Mouse (Mus musculus) hindbrain, embryonic 14.5 days (tissue): ENCODE data around the gene Cdan1. TPM values are rescaled to one million over a fixed set of nuclear protein-coding genes. Genes with fewer than 3 reads are reported as not detected.
"Not testable (repeated sequence)": the region's sequence is repeated elsewhere in the genome, so short reads cannot be mapped to it uniquely, and the experiment has no call there.

Experiments used
- ATAC-seq: fragments of 200-750 bp; cut with Nextera tagmentation; 2 replicates; pipeline ENCODE4 v1.8.0; 2017; ENCODE audit warnings: moderate number of reproducible peaks, mild to moderate bottlenecking, moderate TSS enrichment, moderate library complexity; ENCODE audit not compliant: low FRiP score
- DNase-seq: peaks from one replicate; pipeline ENCODE4 v3.0.0-alpha.2; 2015; ENCODE audit warnings: low spot score
- H3K27ac ChIP-seq: fragments of 300-500 bp; sonication (generic); 2 replicates; pipeline ENCODE4 v1.5.1; 2014; ENCODE audit warnings: mild to moderate bottlenecking, moderate library complexity
- H3K27me3 ChIP-seq: fragments of 300-500 bp; sonication (generic); 2 replicates; pipeline ENCODE4 v1.6.1; 2014; ENCODE audit warnings: mild to moderate bottlenecking, low read length, mixed read lengths; ENCODE audit not compliant: control insufficient read depth, insufficient read depth
- H3K36me3 ChIP-seq: fragments of 300-500 bp; sonication (generic); replicated peaks from 2 replicates; pipeline ENCODE4 v1.6.1; 2014; ENCODE audit not compliant: control insufficient read depth, insufficient read depth
- H3K4me1 ChIP-seq: fragments of 300-500 bp; sonication (generic); replicated peaks from 2 replicates; pipeline ENCODE4 v1.6.1; 2014; ENCODE audit warnings: antibody characterized with exemption, low read length, mixed read lengths; ENCODE audit not compliant: control insufficient read depth, insufficient read depth
- H3K4me2 ChIP-seq: fragments of 300-500 bp; sonication (generic); replicated peaks from 2 replicates; pipeline ENCODE4 v1.6.1; 2014; ENCODE audit warnings: mild to moderate bottlenecking, moderate library complexity
- H3K4me3 ChIP-seq: fragments of 300-500 bp; sonication (generic); replicated peaks from 2 replicates; pipeline ENCODE4 v1.5.1; 2014; ENCODE audit warnings: mild to moderate bottlenecking, low read length
- H3K9ac ChIP-seq: fragments of 300-500 bp; sonication (generic); 2 replicates; pipeline ENCODE4 v1.6.1; 2014
- H3K9me3 ChIP-seq: fragments of 300-500 bp; sonication (generic); 2 replicates; pipeline ENCODE4 v1.6.1; 2016; ENCODE audit warnings: low read length; ENCODE audit not compliant: control insufficient read depth
- WGBS: fragments of 180-500 bp; shearing (Covaris S2); extraction: QIAGEN DNeasy Blood & Tissue Kit; methylation state at CpG from one replicate; pipeline ENCODE4 v1.1.7; 2014; 5-methylcytosine and 5-hydroxymethylcytosine counted together
- polyA plus RNA-seq: library from polyadenylated mRNA; unstranded; fragments of >200 nt; fragmentation: Nextera tagmentation; extraction: Ambion mirVana; gene quantifications from 2 replicates; pipeline ENCODE4 v1.2.1, GENCODE M21; 2014

Cdan1 gene
- polyA plus RNA-seq, 1 experiment from 2014 or later: 8.9 TPM

DNA sequence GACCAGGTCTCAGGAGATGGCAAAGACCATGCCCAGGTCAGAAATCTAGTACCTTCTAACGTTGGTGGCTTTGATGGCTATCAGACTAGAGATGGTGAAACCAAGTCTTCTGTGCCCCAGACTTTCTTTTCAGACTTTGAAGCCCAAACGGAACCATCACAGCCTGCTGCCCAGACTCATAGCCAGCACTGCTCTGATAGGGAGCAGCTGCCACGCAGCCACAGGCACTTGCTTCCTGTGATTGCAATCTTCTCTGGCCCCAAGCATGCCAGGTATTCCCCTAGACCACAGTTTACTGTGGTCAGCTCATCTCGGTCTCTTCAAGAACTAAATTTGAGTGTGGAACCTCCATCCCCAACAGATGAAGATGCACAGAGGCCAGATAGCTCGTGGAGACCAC is 147.3 kb downstream of the Cdan1 start:
- peaks cover 62% of the 10 kb centered on the region for H3K36me3 ChIP-seq
- 85% methylated on average over 5 of the region's 5 CpGs for WGBS
- H3K9ac ChIP-seq: no peak overlapping the region
- no peak overlapping the region for H3K4me3 ChIP-seq
- no peak overlapping the region for H3K4me2 ChIP-seq
- no peaks in the 10 kb centered on the region for H3K4me1 ChIP-seq
- no peak overlapping the region for H3K27ac ChIP-seq
- ATAC-seq (no peak), DNase-seq (no peak)
- H3K9me3 ChIP-seq: no peaks in the 10 kb centered on the region
- no peaks in the 10 kb centered on the region for H3K27me3 ChIP-seq

DNA sequence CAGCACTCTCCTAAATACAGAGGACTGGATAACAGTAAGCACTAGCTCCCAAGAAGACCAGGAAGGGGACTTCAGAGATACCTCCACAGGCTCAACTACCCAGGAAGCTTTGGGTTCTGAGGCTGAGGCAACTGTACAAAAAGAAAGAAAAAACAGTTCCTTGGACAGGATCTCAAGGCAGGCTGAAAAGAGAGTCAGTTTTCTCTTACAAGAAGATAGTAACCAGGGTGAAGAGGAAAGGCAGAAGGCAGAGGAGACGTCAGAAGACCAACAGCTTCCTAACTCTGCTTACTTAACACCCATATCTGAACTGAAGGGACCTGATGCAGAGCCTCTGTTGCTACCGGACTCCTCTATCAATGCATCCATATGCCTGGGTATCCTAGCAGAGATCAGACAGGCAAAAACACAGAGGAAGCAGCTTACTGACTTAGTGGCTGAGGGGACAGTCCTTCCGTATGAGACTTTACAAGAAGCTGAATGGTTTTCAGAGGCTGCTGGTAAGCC is 149.5 kb downstream of the Cdan1 start:
- no peak for DNase-seq
- no peak overlapping the region for H3K9ac ChIP-seq
- no peaks in the 10 kb centered on the region for H3K27me3 ChIP-seq
- no peak overlapping the region for H3K4me2 ChIP-seq
- no peaks in the 10 kb centered on the region for H3K9me3 ChIP-seq
- no peak overlapping the region for H3K27ac ChIP-seq
- H3K4me1 ChIP-seq: no peaks in the 10 kb centered on the region
- ATAC-seq: no peak
- no peak overlapping the region for H3K4me3 ChIP-seq
- peaks cover 76% of the 10 kb centered on the region for H3K36me3 ChIP-seq
- 89% methylated on average over 3 of the region's 3 CpGs for WGBS

DNA sequence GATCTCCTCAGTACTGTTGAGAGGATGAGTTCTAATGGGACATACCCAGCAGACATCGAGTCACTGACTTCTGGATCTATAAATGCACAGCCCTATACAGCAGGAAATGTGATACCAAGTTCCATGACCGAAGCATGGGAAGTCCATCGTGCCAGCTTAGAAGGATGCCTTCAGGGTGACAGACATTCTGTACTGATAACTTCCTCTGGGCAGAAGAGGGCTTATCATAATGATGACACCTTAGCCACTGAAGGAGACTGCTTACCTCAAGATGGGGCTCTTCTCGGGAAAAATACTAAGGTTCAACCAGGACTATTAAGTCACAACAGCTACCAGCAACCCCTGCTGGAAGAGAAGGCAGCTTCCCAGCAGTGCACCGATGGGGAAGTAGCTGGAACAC is 152.2 kb downstream of the Cdan1 start:
- H3K27ac ChIP-seq: no peak overlapping the region
- 86% methylated on average over 5 of the region's 5 CpGs for WGBS
- H3K36me3 ChIP-seq: peaks cover 81% of the 10 kb centered on the region
- H3K27me3 ChIP-seq: no peaks in the 10 kb centered on the region
- H3K9ac ChIP-seq: no peak overlapping the region
- no peaks in the 10 kb centered on the region for H3K9me3 ChIP-seq
- DNase-seq (no peak), ATAC-seq (no peak)
- no peak overlapping the region for H3K4me3 ChIP-seq
- no peak overlapping the region for H3K4me2 ChIP-seq
- no peaks in the 10 kb centered on the region for H3K4me1 ChIP-seq

- not testable (repeated sequence) for H3K4me2 ChIP-seq, DNase-seq, H3K4me1 ChIP-seq, H3K27ac ChIP-seq, H3K27me3 ChIP-seq, H3K9ac ChIP-seq, H3K9me3 ChIP-seq, H3K4me3 ChIP-seq, ATAC-seq
- peaks cover 14% of the 10 kb centered on the region; the same call in 1 of the 2 replicates for H3K36me3 ChIP-seq
- WGBS: 92% methylated on average over 7 of the region's 7 CpGs
Observed at GRCm38 (mm10) chr2:120681151-120681550, 168.8 kb downstream of the Cdan1 start.

DNA sequence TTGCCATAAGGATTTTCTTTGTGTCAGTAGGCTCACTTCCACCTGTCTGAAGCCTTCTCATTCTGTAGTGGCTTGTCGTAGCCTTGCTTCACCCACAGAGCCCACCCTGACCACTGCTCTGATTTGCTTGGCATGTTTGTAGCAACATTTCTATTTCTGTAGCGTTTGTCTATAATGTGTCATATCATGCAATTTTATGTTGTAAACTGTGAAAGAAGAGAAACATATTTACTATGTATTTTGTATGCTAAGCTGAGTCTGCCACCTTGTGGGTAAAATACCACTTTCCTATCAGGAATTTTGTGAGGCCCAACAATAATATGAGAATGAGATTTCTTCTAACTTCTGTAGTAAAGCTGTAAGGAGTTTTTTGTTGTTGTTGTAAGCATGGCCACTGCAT is 179.7 kb downstream of the Cdan1 start:
- no peak overlapping the region for H3K9ac ChIP-seq
- no peaks in the 10 kb centered on the region for H3K4me1 ChIP-seq
- H3K27me3 ChIP-seq: no peaks in the 10 kb centered on the region
- no peak overlapping the region for H3K27ac ChIP-seq
- peaks cover 15% of the 10 kb centered on the region for H3K36me3 ChIP-seq
- no peak overlapping the region for H3K4me2 ChIP-seq
- DNase-seq (peak; percentile 48), ATAC-seq (no peak)
- WGBS: 80% methylated on average over 2 of the region's 2 CpGs
- no peaks in the 10 kb centered on the region for H3K9me3 ChIP-seq
- no peak overlapping the region for H3K4me3 ChIP-seq

GRCm38 (mm10) chr2:120667446-120667845 is 182.5 kb downstream of the Cdan1 start:
- H3K9ac ChIP-seq: no peak overlapping the region
- peaks cover 4% of the 10 kb centered on the region; the same call in 1 of the 2 replicates for H3K36me3 ChIP-seq
- WGBS: 94% methylated on average over 2 of the region's 2 CpGs
- no peak for ATAC-seq
- H3K4me1 ChIP-seq: no peaks in the 10 kb centered on the region
- H3K27ac ChIP-seq: no peak overlapping the region
- no peaks in the 10 kb centered on the region for H3K27me3 ChIP-seq
- H3K9me3 ChIP-seq: no peaks in the 10 kb centered on the region
- H3K4me3 ChIP-seq: no peak overlapping the region
- DNase-seq: no peak
- no peak overlapping the region for H3K4me2 ChIP-seq

Other genes starting within 250 kb of the Cdan1 start
- 25.3 and 28.7 TPM in 2 replicates for gene Haus2, start 240.7 kb downstream of the Cdan1 start, polyA plus RNA-seq
- gene Lrrc57, start 240.6 kb downstream of the Cdan1 start, polyA plus RNA-seq: 30.8 and 31.4 TPM in 2 replicates
- 4.7 and 7.0 TPM in 2 replicates for gene Stard9, start 221.0 kb downstream of the Cdan1 start, polyA plus RNA-seq
- gene Ttbk2, start 476 bp upstream of the Cdan1 start, polyA plus RNA-seq: 17.4 and 18.1 TPM in 2 replicates
- 32.8 and 36.3 TPM in 2 replicates for gene Ubr1, start 120.6 kb upstream of the Cdan1 start, polyA plus RNA-seq
- gene Tmem62, start 126.9 kb upstream of the Cdan1 start, polyA plus RNA-seq: 18.5 and 18.9 TPM in 2 replicates
- gene Ccndbp1, start 158.3 kb upstream of the Cdan1 start, polyA plus RNA-seq: 76.1 and 87.1 TPM in 2 replicates
- 0.08 and 1.1 TPM in 2 replicates for gene Epb42, start 186.9 kb upstream of the Cdan1 start, polyA plus RNA-seq
- gene Tgm5, start 235.7 kb upstream of the Cdan1 start, polyA plus RNA-seq: 0.22 and 0.24 TPM in 2 replicates